Mouse (Mus musculus) olfactory bulb, adult 2 months (tissue): Measurements from ENCODE around the gene Smoc1. TPM values are rescaled to one million over a fixed set of nuclear protein-coding genes. Genes with fewer than 3 reads are reported as not detected.

Source experiments
- H3K27ac ChIP-seq: fragments of 200-500 bp; 2 replicates; pipeline ENCODE4 v1.5.1; 2012; ENCODE audit warnings: low read depth, low read length; ENCODE audit not compliant: insufficient read depth
- H3K4me1 ChIP-seq: fragments of 200-500 bp; 2 replicates; pipeline ENCODE4 v1.6.1; 2012; ENCODE audit warnings: low read length; ENCODE audit not compliant: control insufficient read depth, insufficient read depth
- H3K4me3 ChIP-seq: fragments of 200-500 bp; 2 replicates; pipeline ENCODE4 v1.5.1; 2012; ENCODE audit warnings: mild to moderate bottlenecking, low read depth, low read length, moderate library complexity; ENCODE audit not compliant: insufficient read depth
- CTCF ChIP-seq: fragments of 200-500 bp; IDR thresholded peaks from 2 replicates; pipeline ENCODE4 v1.5.1; 2012; ENCODE audit warnings: low read depth, mild to moderate bottlenecking, low read length, moderate library complexity; ENCODE audit not compliant: insufficient read depth
- POLR2A ChIP-seq: fragments of 200-500 bp; IDR thresholded peaks from 2 replicates; pipeline ENCODE4 v1.6.1; 2012; ENCODE audit warnings: mild to moderate bottlenecking, low read depth, low read length, moderate library complexity; ENCODE audit not compliant: insufficient read depth
- WGBS: fragments of 180-500 bp; shearing (Covaris S2); methylation state at CpG from one replicate; pipeline ENCODE4 v1.1.7; 2018; 5-methylcytosine and 5-hydroxymethylcytosine counted together
- polyA plus RNA-seq: library from polyadenylated mRNA; stranded (reverse); fragments of >200 nt; gene quantifications from 2 replicates; pipeline ENCODE4 v1.2.4, GENCODE M21; 2012; ENCODE audit warnings: low replicate concordance; ENCODE audit not compliant: missing spikeins, insufficient read depth, insufficient read length

The Smoc1 gene
- polyA plus RNA-seq, 1 experiment = not detected

GRCm38 (mm10) chr12:81173893-81174292 is 147.3 kb downstream of the Smoc1 start:
- Histone ChIP-seq H3K4me1 (peaks cover 14% of the 10 kb centered on the region), H3K27ac (no peak overlapping the region), H3K4me3 (no peak overlapping the region)
- WGBS = 80% methylated on average over 4 of the region's 4 CpGs
- no peak for TF ChIP-seq CTCF
- no peak for TF ChIP-seq POLR2A

DNA sequence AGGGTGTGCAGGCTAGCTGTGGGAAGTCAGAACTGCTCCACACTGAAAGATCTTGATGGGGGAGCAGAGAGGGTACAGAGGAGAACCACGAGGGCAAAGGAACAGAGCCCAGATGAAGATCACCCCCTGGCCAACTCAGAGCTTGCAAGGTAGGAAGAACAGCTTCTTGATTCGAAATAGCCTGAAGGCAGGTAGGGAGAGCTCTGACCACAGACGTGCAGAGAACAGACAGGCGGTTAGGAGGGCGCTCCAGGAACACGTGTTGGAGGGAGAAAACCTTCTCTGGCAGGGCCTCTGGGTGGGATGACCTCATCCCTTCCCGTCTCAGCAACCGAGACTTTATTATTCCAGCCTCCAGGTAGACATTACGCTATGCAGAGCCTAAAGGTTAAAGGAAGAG is 148.6 kb downstream of the Smoc1 start:
- Histone ChIP-seq H3K4me1 (peaks cover 14% of the 10 kb centered on the region), H3K27ac (0 out of 2 replicates have a peak overlapping the region, but pooled peaks have one; percentile 9), H3K4me3 (no peak overlapping the region)
- no peak for TF ChIP-seq POLR2A
- TF ChIP-seq CTCF = no peak
- WGBS = 57% methylated on average over 9 of the region's 9 CpGs

DNA sequence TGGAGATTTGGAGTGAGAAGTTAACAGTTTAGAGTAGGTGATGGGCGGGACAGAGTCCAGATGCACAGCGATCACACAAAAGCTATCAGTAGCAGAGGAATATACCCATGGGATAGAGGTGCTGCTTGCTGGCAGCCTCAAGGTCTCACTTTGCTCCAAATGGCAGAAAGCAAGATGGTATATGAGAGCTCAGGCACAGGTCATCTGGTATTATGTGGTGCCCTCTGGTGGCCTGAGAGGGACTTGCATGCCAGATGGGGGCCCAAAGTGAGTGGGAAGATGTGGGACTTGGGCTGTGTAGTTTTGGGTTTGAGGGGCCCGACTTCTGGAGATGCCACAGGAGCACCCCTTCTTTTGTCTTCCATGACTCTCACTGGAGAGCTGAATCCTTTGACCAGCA is 155.5 kb downstream of the Smoc1 start:
- H3K4me1 ChIP-seq = peaks cover 3% of the 10 kb centered on the region; the same call in 1 of the 2 replicates
- TF ChIP-seq CTCF (peak; percentile 50; the same call in 1 of the 2 replicates), POLR2A (no peak)
- H3K27ac ChIP-seq = no peak overlapping the region
- 63% methylated on average over 3 of the region's 3 CpGs for WGBS
- no peak overlapping the region for H3K4me3 ChIP-seq

DNA sequence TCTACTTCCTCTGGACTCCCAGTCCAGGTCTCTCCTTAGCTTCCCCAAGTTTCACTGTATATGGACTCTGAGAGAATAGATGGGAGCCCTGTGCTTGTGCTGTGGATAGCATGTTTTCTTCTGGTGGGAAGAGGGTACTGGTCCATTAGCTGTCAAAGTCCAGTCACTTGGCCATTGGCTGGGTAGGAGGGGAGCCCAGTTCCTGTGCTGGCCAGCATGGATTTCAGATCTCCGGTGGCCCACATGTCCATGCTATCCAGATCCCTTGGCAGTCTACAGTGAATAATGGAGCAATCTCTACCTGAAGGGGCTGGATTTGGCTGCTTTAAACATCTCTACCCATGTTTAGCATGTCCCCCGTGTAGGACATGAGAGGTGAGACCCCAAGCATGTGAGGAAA is 158.4 kb downstream of the Smoc1 start:
- Histone ChIP-seq H3K27ac (no peak overlapping the region), H3K4me3 (no peak overlapping the region), H3K4me1 (peaks cover 3% of the 10 kb centered on the region; the same call in 1 of the 2 replicates)
- no peak for TF ChIP-seq CTCF
- no peak for TF ChIP-seq POLR2A
- 91% methylated on average over 2 of the region's 2 CpGs for WGBS

DNA sequence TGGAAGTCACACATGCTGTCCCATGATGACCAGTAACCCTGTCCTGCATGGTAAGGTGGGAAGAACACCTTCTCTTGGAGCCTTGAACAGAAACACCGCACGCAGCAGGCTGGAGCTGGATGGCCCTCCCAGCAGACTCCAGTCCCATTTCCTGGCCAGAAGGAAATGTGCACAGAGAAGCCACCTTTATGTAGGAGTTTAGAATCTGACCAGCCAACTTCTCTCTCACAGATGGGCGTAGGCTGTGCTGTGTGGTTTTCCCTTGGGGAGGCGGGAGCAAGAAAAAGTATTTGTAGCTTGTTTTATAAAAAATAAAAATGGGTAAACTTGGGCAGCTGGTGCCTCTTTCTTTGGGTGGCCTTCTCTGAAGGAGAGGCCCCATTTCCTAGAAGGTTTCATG is 159.5 kb downstream of the Smoc1 start:
- TF ChIP-seq CTCF = no peak
- TF ChIP-seq POLR2A = no peak
- Histone ChIP-seq H3K4me3 (no peak overlapping the region), H3K4me1 (peaks cover 6% of the 10 kb centered on the region; the same call in 1 of the 2 replicates), H3K27ac (no peak overlapping the region)
- WGBS = 96% methylated on average over 4 of the region's 4 CpGs

DNA sequence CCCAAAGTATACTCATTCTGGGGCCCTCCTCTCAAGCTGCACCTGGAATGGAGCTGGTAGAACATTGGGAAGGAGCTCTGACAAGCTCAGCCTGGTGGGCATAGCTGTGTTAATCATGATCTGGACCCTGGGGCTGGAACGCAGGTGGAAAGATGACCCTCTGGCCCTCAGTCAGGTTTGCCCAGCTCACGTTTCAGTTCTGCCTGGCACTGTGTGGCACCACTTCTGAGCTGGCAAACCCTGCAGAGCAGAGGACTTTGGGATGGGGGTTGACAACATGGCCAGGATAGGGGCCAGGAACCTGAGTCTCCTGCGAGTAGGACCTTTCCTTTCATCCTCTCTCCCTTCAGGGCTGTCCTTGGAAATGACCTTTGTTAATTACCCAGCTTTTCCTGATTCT is 160.1 kb downstream of the Smoc1 start:
- H3K4me1 ChIP-seq = peaks cover 6% of the 10 kb centered on the region; the same call in 1 of the 2 replicates
- no peak overlapping the region for H3K4me3 ChIP-seq
- WGBS = 86% methylated on average over 3 of the region's 3 CpGs
- TF ChIP-seq CTCF = no peak
- TF ChIP-seq POLR2A = no peak
- H3K27ac ChIP-seq = no peak overlapping the region

DNA sequence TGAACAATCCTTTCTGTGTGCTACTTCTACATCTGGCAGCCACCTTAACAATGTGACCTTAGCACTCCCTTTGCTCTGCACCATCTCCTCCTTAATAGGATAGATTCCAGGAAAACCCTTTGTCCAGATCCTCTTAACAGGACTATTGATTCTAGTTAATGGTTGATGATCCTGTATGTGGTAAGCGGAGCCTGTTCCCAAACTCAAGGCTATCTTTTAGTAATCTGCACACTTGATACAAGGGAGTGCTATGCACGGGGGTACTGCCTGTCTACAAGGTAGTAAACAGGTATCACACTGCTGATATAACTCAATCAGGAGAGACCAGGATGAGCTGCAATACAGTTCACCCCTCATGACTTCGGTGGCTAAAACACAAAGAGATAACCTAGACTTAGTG is 161.8 kb downstream of the Smoc1 start:
- Histone ChIP-seq H3K4me3 (no peak overlapping the region), H3K4me1 (peaks cover 6% of the 10 kb centered on the region; the same call in 1 of the 2 replicates), H3K27ac (no peak overlapping the region)
- 84% methylated on average over 3 of the region's 3 CpGs for WGBS
- TF ChIP-seq POLR2A = no peak
- TF ChIP-seq CTCF = no peak

- WGBS = 90% methylated on average over 4 of the region's 4 CpGs
- Histone ChIP-seq H3K4me1 (peaks cover 3% of the 10 kb centered on the region; the same call in 1 of the 2 replicates), H3K4me3 (no peak overlapping the region), H3K27ac (no peak overlapping the region)
- TF ChIP-seq CTCF (no peak), POLR2A (no peak)
These were observed 162.4 kb downstream of the Smoc1 start for GRCm38 (mm10) chr12:81188996-81189395.

DNA sequence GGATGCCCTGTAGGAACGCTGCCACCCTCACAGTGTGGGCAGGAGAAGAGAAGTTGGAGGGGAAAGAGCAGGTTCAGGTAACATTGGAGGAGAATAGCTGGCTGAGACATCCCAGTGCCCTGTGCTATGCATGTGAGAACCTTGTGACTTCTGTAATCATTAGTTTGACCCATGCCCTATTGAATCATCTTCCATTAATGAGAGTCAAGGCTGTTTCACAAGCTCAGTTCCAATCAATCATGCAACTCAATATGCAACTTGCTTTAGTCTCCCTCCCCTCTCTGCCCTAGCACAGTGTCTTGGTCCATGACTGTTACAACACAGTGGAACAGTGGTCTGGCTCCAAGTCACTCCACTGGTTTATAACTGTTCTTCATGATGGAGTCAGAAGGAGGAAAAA is 163.0 kb downstream of the Smoc1 start:
- Histone ChIP-seq H3K27ac (no peak overlapping the region), H3K4me3 (no peak overlapping the region), H3K4me1 (peaks cover 3% of the 10 kb centered on the region; the same call in 1 of the 2 replicates)
- 96% methylated on average over 1 of the region's 1 CpGs for WGBS
- no peak for TF ChIP-seq CTCF
- no peak for TF ChIP-seq POLR2A

DNA sequence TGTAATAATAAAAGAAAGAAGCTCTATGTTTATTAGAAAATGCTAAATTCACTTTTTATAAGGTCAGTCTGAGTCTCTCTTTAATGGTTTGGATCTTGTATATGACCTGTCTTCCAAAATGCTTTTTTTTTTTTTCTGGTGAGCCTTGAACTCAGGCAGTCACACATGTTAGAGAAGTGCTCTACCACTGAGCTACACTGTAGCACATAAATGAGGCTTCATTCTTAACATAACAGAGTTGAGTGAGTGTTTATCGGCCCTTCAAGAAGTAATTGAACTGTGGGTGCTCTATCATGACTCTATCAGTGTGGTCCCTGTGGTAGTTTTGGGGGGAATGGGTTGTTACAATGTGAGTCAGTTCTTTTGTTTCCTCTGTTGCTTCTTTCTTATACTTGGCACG is 167.4 kb downstream of the Smoc1 start:
- H3K4me1 ChIP-seq = peaks cover 3% of the 10 kb centered on the region; the same call in 1 of the 2 replicates
- 75% methylated on average over 2 of the region's 2 CpGs for WGBS

More for the DNA sequence above, 167.4 kb downstream of the Smoc1 start:
- Histone ChIP-seq H3K27ac (no peak overlapping the region), H3K4me3 (no peak overlapping the region)
- TF ChIP-seq POLR2A = no peak
- TF ChIP-seq CTCF = no peak
